Mouse (Mus musculus) midbrain, embryonic 12.5 days (tissue): Measurements from ENCODE around the gene Rdh19. TPM values are rescaled to one million over a fixed set of nuclear protein-coding genes. Genes with fewer than 3 reads are reported as not detected.
"Not testable (repeated sequence)": the region's sequence is repeated elsewhere in the genome, so short reads cannot be mapped to it uniquely, and the experiment has no call there.

Experiments used
- ATAC-seq: fragments of 200-750 bp; cut with Nextera tagmentation; 2 replicates; pipeline ENCODE4 v1.8.0; 2017; ENCODE audit warnings: low read depth, moderate TSS enrichment, moderate library complexity; ENCODE audit not compliant: low FRiP score
- H3K27ac ChIP-seq: fragments of 300-500 bp; sonication (generic); replicated peaks from 2 replicates; pipeline ENCODE4 v1.5.1; 2016; ENCODE audit warnings: mild to moderate bottlenecking
- H3K27me3 ChIP-seq: fragments of 300-500 bp; sonication (generic); 2 replicates; pipeline ENCODE4 v1.6.1; 2016; ENCODE audit warnings: mild to moderate bottlenecking
- H3K36me3 ChIP-seq: fragments of 300-500 bp; sonication (generic); 2 replicates; pipeline ENCODE4 v1.6.1; 2016
- H3K4me1 ChIP-seq: fragments of 300-500 bp; sonication (generic); 2 replicates; pipeline ENCODE4 v1.6.1; 2016
- H3K4me2 ChIP-seq: fragments of 300-500 bp; sonication (generic); replicated peaks from 2 replicates; pipeline ENCODE4 v1.6.1; 2016; ENCODE audit warnings: mild to moderate bottlenecking, moderate library complexity
- H3K4me3 ChIP-seq: fragments of 300-500 bp; sonication (generic); 2 replicates; pipeline ENCODE4 v1.5.1; 2016; ENCODE audit warnings: mild to moderate bottlenecking
- H3K9ac ChIP-seq: fragments of 300-500 bp; sonication (generic); replicated peaks from 2 replicates; pipeline ENCODE4 v1.6.1; 2016; ENCODE audit warnings: mild to moderate bottlenecking, moderate library complexity
- H3K9me3 ChIP-seq: fragments of 300-500 bp; sonication (generic); 2 replicates; pipeline ENCODE4 v1.6.1; 2016; ENCODE audit warnings: mild to moderate bottlenecking
- WGBS: fragments of 180-500 bp; shearing (Covaris S2); methylation state at CpG from one replicate; pipeline ENCODE4 v1.1.7; 2016; 5-methylcytosine and 5-hydroxymethylcytosine counted together
- polyA plus RNA-seq: library from polyadenylated mRNA; unstranded; fragments of >200 nt; fragmentation: Nextera tagmentation; extraction: Ambion mirVana; gene quantifications from 2 replicates; pipeline ENCODE4 v1.2.1, GENCODE M21; 2016

The Rdh19 gene
- polyA plus RNA-seq, 1 experiment from 2014 or later: not detected

- WGBS: 92% methylated on average over 4 of the region's 4 CpGs
- no peaks in the 10 kb centered on the region for H3K4me1 ChIP-seq
- no peaks in the 10 kb centered on the region for H3K27me3 ChIP-seq
- no peak overlapping the region for H3K9ac ChIP-seq
- H3K36me3 ChIP-seq: no peaks in the 10 kb centered on the region
- no peak overlapping the region for H3K4me3 ChIP-seq
- H3K4me2 ChIP-seq: no peak overlapping the region
- H3K9me3 ChIP-seq: no peaks in the 10 kb centered on the region
- H3K27ac ChIP-seq: no peak overlapping the region
- ATAC-seq: no peak
Measured at GRCm38 (mm10) chr10:127886971-127887370, 37.2 kb downstream of the Rdh19 start.

- no peak for ATAC-seq
Measured at GRCm38 (mm10) chr10:127888605-127889004, 38.9 kb downstream of the Rdh19 start, which contains the start of gene Rdh7. Rdh7 (minus strand) TSS chr10:127888817.

GRCm38 (mm10) chr10:127891481-127891880, 41.8 kb downstream of the Rdh19 start:
- Histone ChIP-seq H3K4me3 (no peak overlapping the region), H3K36me3 (no peaks in the 10 kb centered on the region), H3K9ac (no peak overlapping the region), H3K4me1 (no peaks in the 10 kb centered on the region), H3K9me3 (no peaks in the 10 kb centered on the region), H3K27ac (no peak overlapping the region), H3K27me3 (no peaks in the 10 kb centered on the region), H3K4me2 (no peak overlapping the region)
- ATAC-seq: no peak
- WGBS: 76% methylated on average over 1 of the region's 1 CpGs

More at GRCm38 (mm10) chr10:127888605-127889004, 38.9 kb downstream of the Rdh19 start, which contains the start of gene Rdh7:
- Histone ChIP-seq H3K9me3 (no peaks in the 10 kb centered on the region), H3K27me3 (no peaks in the 10 kb centered on the region), H3K4me2 (no peak within 1 kb of the TSS), H3K36me3 (no peaks in the 10 kb centered on the region), H3K4me1 (no peaks in the 10 kb centered on the region), H3K27ac (no peak within 1 kb of the TSS), H3K4me3 (no peak within 1 kb of the TSS), H3K9ac (no peak within 1 kb of the TSS)

- not testable (repeated sequence) for H3K27ac ChIP-seq, H3K4me3 ChIP-seq, H3K36me3 ChIP-seq, H3K9ac ChIP-seq, H3K27me3 ChIP-seq, H3K4me1 ChIP-seq, H3K9me3 ChIP-seq, ATAC-seq, H3K4me2 ChIP-seq
- 69% methylated on average over 5 of the region's 5 CpGs for WGBS
Measured at GRCm38 (mm10) chr10:127893163-127894022, 43.7 kb downstream of the Rdh19 start.

GRCm38 (mm10) chr10:127896705-127897104, 47.0 kb downstream of the Rdh19 start:
- Histone ChIP-seq H3K9ac (no peak overlapping the region), H3K9me3 (no peaks in the 10 kb centered on the region), H3K27me3 (no peaks in the 10 kb centered on the region), H3K4me1 (no peaks in the 10 kb centered on the region), H3K36me3 (no peaks in the 10 kb centered on the region), H3K27ac (no peak overlapping the region), H3K4me2 (no peak overlapping the region), H3K4me3 (no peak overlapping the region)
- WGBS: 76% methylated on average over 5 of the region's 5 CpGs
- ATAC-seq: no peak

- Histone ChIP-seq H3K4me2 (no peak overlapping the region), H3K36me3 (no peaks in the 10 kb centered on the region), H3K9ac (no peak overlapping the region), H3K9me3 (no peaks in the 10 kb centered on the region), H3K4me1 (no peaks in the 10 kb centered on the region), H3K27ac (no peak overlapping the region), H3K27me3 (no peaks in the 10 kb centered on the region), H3K4me3 (no peak overlapping the region)
- ATAC-seq: no peak
- WGBS: 92% methylated on average over 3 of the region's 3 CpGs
Measured at GRCm38 (mm10) chr10:127897506-127897905, 47.8 kb downstream of the Rdh19 start.

GRCm38 (mm10) chr10:127898218-127898617, 48.5 kb downstream of the Rdh19 start, which contains the start of gene Sdr9c7:
Sdr9c7 (plus strand) TSS chr10:127898518.
- Histone ChIP-seq H3K36me3 (no peaks in the 10 kb centered on the region), H3K27me3 (no peaks in the 10 kb centered on the region), H3K9me3 (no peaks in the 10 kb centered on the region), H3K4me3 (no peak within 1 kb of the TSS), H3K27ac (no peak within 1 kb of the TSS), H3K4me2 (no peak within 1 kb of the TSS), H3K4me1 (no peaks in the 10 kb centered on the region), H3K9ac (no peak within 1 kb of the TSS)
- no peak for ATAC-seq
- WGBS: 85% methylated on average over 2 of the region's 2 CpGs

- WGBS: 77% methylated on average over 5 of the region's 5 CpGs
- Histone ChIP-seq H3K9me3 (no peaks in the 10 kb centered on the region), H3K36me3 (no peaks in the 10 kb centered on the region), H3K27ac (no peak overlapping the region), H3K4me1 (no peaks in the 10 kb centered on the region), H3K4me3 (no peak overlapping the region), H3K27me3 (no peaks in the 10 kb centered on the region), H3K9ac (no peak overlapping the region), H3K4me2 (no peak overlapping the region)
- ATAC-seq: no peak
Measured at GRCm38 (mm10) chr10:127899783-127900182, 50.1 kb downstream of the Rdh19 start.

- H3K27me3 ChIP-seq: no peaks in the 10 kb centered on the region
Measured at GRCm38 (mm10) chr10:127901751-127902150, 52.0 kb downstream of the Rdh19 start.

GRCm38 (mm10) chr10:127903116-127903515, 53.4 kb downstream of the Rdh19 start:
- ATAC-seq: no peak
- no peaks in the 10 kb centered on the region for H3K36me3 ChIP-seq
- H3K27ac ChIP-seq: no peak overlapping the region
- no peaks in the 10 kb centered on the region for H3K4me1 ChIP-seq
- H3K9ac ChIP-seq: no peak overlapping the region
- H3K4me3 ChIP-seq: no peak overlapping the region
- no peaks in the 10 kb centered on the region for H3K9me3 ChIP-seq
- H3K27me3 ChIP-seq: no peaks in the 10 kb centered on the region
- H3K4me2 ChIP-seq: no peak overlapping the region
- 76% methylated on average over 1 of the region's 1 CpGs for WGBS

More at GRCm38 (mm10) chr10:127901751-127902150, 52.0 kb downstream of the Rdh19 start:
- no peaks in the 10 kb centered on the region for H3K36me3 ChIP-seq
- H3K4me1 ChIP-seq: no peaks in the 10 kb centered on the region
- no peak overlapping the region for H3K4me2 ChIP-seq
- no peak overlapping the region for H3K27ac ChIP-seq
- WGBS: 78% methylated on average over 4 of the region's 4 CpGs
- no peak for ATAC-seq
- no peak overlapping the region for H3K4me3 ChIP-seq
- no peak overlapping the region for H3K9ac ChIP-seq
- no peaks in the 10 kb centered on the region for H3K9me3 ChIP-seq

- no peaks in the 10 kb centered on the region for H3K4me1 ChIP-seq
- H3K4me2 ChIP-seq: no peak overlapping the region
- no peak overlapping the region for H3K9ac ChIP-seq
- H3K27me3 ChIP-seq: no peaks in the 10 kb centered on the region
- ATAC-seq: no peak
- 73% methylated on average over 7 of the region's 7 CpGs for WGBS
- no peak overlapping the region for H3K4me3 ChIP-seq
- H3K27ac ChIP-seq: no peak overlapping the region
- no peaks in the 10 kb centered on the region for H3K9me3 ChIP-seq
- H3K36me3 ChIP-seq: no peaks in the 10 kb centered on the region
Measured at GRCm38 (mm10) chr10:127904718-127905446, 55.2 kb downstream of the Rdh19 start.

GRCm38 (mm10) chr10:127906138-127906537, 56.4 kb downstream of the Rdh19 start:
- no peak overlapping the region for H3K27ac ChIP-seq
- no peak overlapping the region for H3K4me3 ChIP-seq
- 57% methylated on average over 2 of the region's 2 CpGs for WGBS
- H3K4me2 ChIP-seq: no peak overlapping the region
- H3K9ac ChIP-seq: no peak overlapping the region
- no peak for ATAC-seq
- H3K9me3 ChIP-seq: no peaks in the 10 kb centered on the region
- H3K36me3 ChIP-seq: no peaks in the 10 kb centered on the region
- no peaks in the 10 kb centered on the region for H3K4me1 ChIP-seq
- no peaks in the 10 kb centered on the region for H3K27me3 ChIP-seq
